Mouse (Mus musculus) embryonic facial prominence, embryonic 11.5 days (tissue): ENCODE data around the gene Btg1-ps2. TPM values are rescaled to one million over a fixed set of nuclear protein-coding genes. Genes with fewer than 3 reads are reported as not detected.
A peak's percentile ranks its signal among the peaks of the same experiment; 100 is the strongest.
"Not testable (repeated sequence)": the region's sequence is repeated elsewhere in the genome, so short reads cannot be mapped to it uniquely, and the experiment has no call there.

Experiments
- ATAC-seq: fragments of 200-750 bp; cut with Nextera tagmentation; replicated peaks from 2 replicates; pipeline ENCODE4 v1.8.0; 2017; ENCODE audit warnings: low read depth; ENCODE audit not compliant: insufficient number of reproducible peaks, low FRiP score, low TSS enrichment
- DNase-seq: peaks from one replicate; pipeline ENCODE4 v3.0.0-alpha.2; 2015; ENCODE audit warnings: low spot score
- H3K27ac ChIP-seq: fragments of 300-500 bp; sonication (generic); replicated peaks from 2 replicates; pipeline ENCODE4 v1.5.1; 2014; ENCODE audit warnings: mild to moderate bottlenecking, low read depth, low read length, control low read depth
- H3K27me3 ChIP-seq: fragments of 300-500 bp; sonication (generic); 2 replicates; pipeline ENCODE4 v1.6.1; 2014; ENCODE audit warnings: mild to moderate bottlenecking, low read length, moderate library complexity, mixed read lengths; ENCODE audit not compliant: control insufficient read depth, insufficient read depth
- H3K36me3 ChIP-seq: fragments of 300-500 bp; sonication (generic); replicated peaks from 2 replicates; pipeline ENCODE4 v1.6.1; 2014; ENCODE audit warnings: low read depth, mild to moderate bottlenecking, low read length, moderate library complexity, mixed read lengths; ENCODE audit not compliant: control insufficient read depth, insufficient read depth
- H3K4me1 ChIP-seq: fragments of 300-500 bp; sonication (generic); 2 replicates; pipeline ENCODE4 v1.6.1; 2014; ENCODE audit warnings: low read length, mixed read lengths; ENCODE audit not compliant: control insufficient read depth, insufficient read depth
- H3K4me2 ChIP-seq: fragments of 300-500 bp; sonication (generic); 2 replicates; pipeline ENCODE4 v1.6.1; 2014; ENCODE audit warnings: low read depth, mild to moderate bottlenecking, control low read depth, low read length, moderate library complexity
- H3K4me3 ChIP-seq: fragments of 300-500 bp; sonication (generic); 2 replicates; pipeline ENCODE4 v1.5.1; 2014; ENCODE audit warnings: low read depth, low read length, control low read depth
- H3K9ac ChIP-seq: fragments of 300-500 bp; sonication (generic); replicated peaks from 2 replicates; pipeline ENCODE4 v1.6.1; 2014; ENCODE audit warnings: mild to moderate bottlenecking, control low read depth, low read length
- H3K9me3 ChIP-seq: fragments of 300-500 bp; sonication (generic); replicated peaks from 2 replicates; pipeline ENCODE4 v1.6.1; 2016; ENCODE audit warnings: mild to moderate bottlenecking, low read length, inconsistent platforms, mixed read lengths; ENCODE audit not compliant: control insufficient read depth
- WGBS: fragments of 180-500 bp; shearing (Covaris S2); extraction: QIAGEN DNeasy Blood & Tissue Kit; methylation state at CpG from one replicate; pipeline ENCODE4 v1.1.7; 2014; 5-methylcytosine and 5-hydroxymethylcytosine counted together
- polyA plus RNA-seq: library from polyadenylated mRNA; unstranded; fragments of >200 nt; fragmentation: Nextera tagmentation; extraction: Ambion mirVana; gene quantifications from 2 replicates; pipeline ENCODE4 v1.2.1, GENCODE M21; 2014

Gene Btg1-ps2
- polyA plus RNA-seq, result not detected in 2 replicates

DNA sequence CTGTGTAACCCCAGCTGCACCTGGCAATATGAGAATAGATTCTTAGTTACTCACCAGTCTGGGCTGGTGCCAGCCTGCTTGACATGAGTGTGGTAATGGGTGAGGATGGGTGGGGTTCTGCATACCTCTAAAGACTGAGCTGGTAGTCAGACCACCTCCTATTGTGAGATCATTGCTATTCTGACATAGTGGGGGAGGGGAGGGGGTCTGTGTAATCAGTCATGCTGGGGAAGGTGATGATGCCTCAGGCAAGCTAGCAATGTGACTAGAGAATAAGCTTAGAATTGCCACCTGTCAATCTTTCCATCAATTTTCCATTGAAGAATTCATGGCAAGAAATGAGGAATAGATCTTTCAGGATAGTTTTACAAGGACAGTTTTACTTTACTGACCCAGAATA is at the start of gene Btg1-ps2:
Btg1-ps2 (minus strand) TSS at position 101 of the 400 bp plus-strand sequence.
- H3K4me2 ChIP-seq, ATAC-seq, H3K4me1 ChIP-seq, H3K36me3 ChIP-seq, H3K9ac ChIP-seq, H3K27me3 ChIP-seq, H3K27ac ChIP-seq, DNase-seq, H3K9me3 ChIP-seq, H3K4me3 ChIP-seq: not testable (repeated sequence)

DNA sequence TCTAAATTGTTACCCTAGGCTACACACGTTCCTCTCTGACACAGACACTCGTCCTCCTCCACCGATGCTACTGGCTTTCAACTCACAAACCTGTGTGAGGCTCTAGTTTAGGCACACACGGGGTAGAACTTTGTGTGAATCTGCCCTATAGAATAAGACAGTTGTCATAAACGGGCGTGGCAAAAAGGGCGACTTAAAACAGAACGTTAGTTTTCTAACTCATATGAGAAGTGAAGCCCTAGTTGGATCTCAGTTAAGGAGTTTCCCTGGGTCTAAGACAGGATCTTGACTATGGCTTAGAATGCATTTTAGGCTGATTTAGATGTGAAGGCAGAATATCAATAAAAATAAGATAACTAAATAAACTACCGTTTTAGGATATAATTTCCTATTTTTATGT is 42.1 kb upstream of the Btg1-ps2 start, which contains the start of gene Rhox11:
Rhox11 (minus strand) TSS at position 101 of the 400 bp plus-strand sequence.
- Histone ChIP-seq H3K4me2 (no peak within 1 kb of the TSS), H3K27ac (no peak within 1 kb of the TSS), H3K9me3 (no peaks in the 10 kb centered on the region), H3K27me3 (no peaks in the 10 kb centered on the region), H3K4me1 (no peaks in the 10 kb centered on the region), H3K36me3 (no peaks in the 10 kb centered on the region), H3K4me3 (no peak within 1 kb of the TSS), H3K9ac (no peak within 1 kb of the TSS)
- DNase-seq (no peak), ATAC-seq (no peak)
- 87% methylated on average over 9 of the region's 9 CpGs for WGBS

DNA sequence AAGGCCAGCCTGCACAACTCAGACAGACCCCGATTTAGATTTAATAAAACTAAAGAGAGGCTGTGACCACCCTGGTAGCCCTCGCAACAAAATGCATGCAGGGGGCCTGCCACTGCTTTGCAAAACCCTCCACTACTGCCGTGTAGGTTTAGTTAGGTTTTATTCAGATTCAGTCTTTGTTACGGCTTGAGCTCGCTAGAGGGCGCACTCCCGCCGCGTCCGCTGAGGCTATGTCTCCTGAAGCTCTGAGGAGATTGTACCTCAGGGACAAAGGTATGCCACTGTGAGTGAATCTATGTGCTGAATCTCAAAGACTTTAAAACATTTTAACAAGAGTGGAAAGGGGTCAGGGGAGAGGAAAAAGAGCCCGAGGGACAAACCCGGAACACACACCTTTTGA is 41.3 kb upstream of the Btg1-ps2 start:
- no peaks in the 10 kb centered on the region for H3K36me3 ChIP-seq
- no peak for ATAC-seq

DNA sequence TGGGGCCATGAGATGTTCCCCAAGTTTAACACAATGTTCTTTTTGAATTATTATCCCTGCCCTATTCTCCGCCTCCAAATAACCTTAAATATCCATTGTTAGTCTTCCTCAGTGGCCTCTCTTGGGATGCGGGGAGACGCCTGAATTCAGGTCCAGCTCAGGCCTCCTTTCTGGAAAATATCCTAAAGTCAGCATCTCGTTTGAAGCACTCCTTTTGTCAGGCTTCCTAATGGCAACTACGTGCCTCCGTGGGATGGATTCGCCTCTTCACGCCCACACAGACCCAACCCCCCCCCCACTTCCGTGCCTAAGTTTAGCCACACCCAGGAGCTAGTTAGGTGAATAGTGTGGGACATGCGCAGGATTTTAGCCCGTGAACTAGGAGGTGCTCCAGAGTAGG is 23.3 kb upstream of the Btg1-ps2 start, which contains the start of gene Rhox10:
Rhox10 (plus strand) TSS at position 301 of the 400 bp plus-strand sequence.
- Histone ChIP-seq H3K4me3 (no peak within 1 kb of the TSS), H3K4me2 (no peak within 1 kb of the TSS), H3K27me3 (no peaks in the 10 kb centered on the region), H3K4me1 (no peaks in the 10 kb centered on the region), H3K36me3 (no peaks in the 10 kb centered on the region), H3K9ac (no peak within 1 kb of the TSS), H3K9me3 (no peaks in the 10 kb centered on the region), H3K27ac (no peak within 1 kb of the TSS)
- no peak for ATAC-seq
- DNase-seq, result no peak
- 91% methylated on average over 11 of the region's 11 CpGs for WGBS

More for the DNA sequence above, 41.3 kb upstream of the Btg1-ps2 start:
- Histone ChIP-seq H3K9me3 (no peaks in the 10 kb centered on the region), H3K27me3 (no peaks in the 10 kb centered on the region), H3K9ac (no peak overlapping the region), H3K4me1 (no peaks in the 10 kb centered on the region), H3K4me2 (no peak overlapping the region), H3K4me3 (no peak overlapping the region), H3K27ac (no peak overlapping the region)
- WGBS, result 21% methylated on average over 12 of the region's 12 CpGs
- peak; percentile 57 for DNase-seq

DNA sequence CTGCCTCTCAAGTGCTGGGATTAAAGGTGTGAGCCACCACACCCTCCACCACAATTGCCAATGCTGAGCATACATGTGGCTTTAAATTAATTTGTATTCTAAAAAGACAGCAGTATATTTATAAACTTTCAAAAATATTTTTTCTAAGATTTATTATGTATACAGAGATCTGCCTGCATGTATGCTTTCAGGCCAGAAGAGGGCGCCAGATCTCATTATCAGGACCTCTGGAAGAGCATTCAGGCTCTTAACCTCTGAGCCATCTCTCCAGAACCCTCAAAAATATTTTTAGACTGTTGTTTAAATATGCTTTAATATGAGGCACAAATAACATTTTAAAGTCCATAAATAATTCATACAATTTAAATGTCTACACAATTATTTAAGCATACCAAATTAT is 18.6 kb upstream of the Btg1-ps2 start:
- Histone ChIP-seq H3K9ac (no peak overlapping the region), H3K27me3 (no peaks in the 10 kb centered on the region), H3K27ac (no peak overlapping the region), H3K9me3 (no peaks in the 10 kb centered on the region), H3K4me3 (no peak overlapping the region), H3K4me2 (no peak overlapping the region), H3K4me1 (no peaks in the 10 kb centered on the region), H3K36me3 (no peaks in the 10 kb centered on the region)
- no peak for ATAC-seq
- DNase-seq, result peak; percentile 31
- WGBS, result 3% methylated on average over 1 of the region's 1 CpGs

DNA sequence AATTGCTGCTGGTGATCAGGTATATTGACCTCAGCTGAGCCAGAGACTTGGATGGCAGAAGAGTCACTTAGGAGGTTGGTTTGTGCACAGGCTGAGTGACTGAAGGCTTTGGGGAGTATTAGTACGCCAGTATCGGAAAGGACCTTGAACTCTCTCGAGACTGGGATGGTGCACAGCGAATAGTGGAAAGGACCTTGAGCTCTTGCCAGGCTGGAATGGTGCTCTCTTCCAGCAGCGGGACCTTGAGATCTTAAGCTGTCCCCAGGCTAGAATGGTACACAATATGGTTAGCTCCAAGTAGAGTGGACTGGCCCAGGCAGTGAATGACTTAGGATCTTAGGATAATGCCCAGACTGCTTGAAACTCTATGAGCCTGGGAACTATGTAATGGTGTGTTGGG is 3.2 kb downstream of the Btg1-ps2 start:
- 90% methylated on average over 5 of the region's 5 CpGs for WGBS
- no peak for ATAC-seq
- H3K9ac ChIP-seq, result no peak overlapping the region
- H3K9me3 ChIP-seq, result no peaks in the 10 kb centered on the region
- no peak overlapping the region for H3K4me3 ChIP-seq
- H3K27ac ChIP-seq, result no peak overlapping the region
- no peak for DNase-seq
- no peaks in the 10 kb centered on the region for H3K36me3 ChIP-seq
- H3K27me3 ChIP-seq, result no peaks in the 10 kb centered on the region
- H3K4me1 ChIP-seq, result no peaks in the 10 kb centered on the region
- H3K4me2 ChIP-seq, result no peak overlapping the region

DNA sequence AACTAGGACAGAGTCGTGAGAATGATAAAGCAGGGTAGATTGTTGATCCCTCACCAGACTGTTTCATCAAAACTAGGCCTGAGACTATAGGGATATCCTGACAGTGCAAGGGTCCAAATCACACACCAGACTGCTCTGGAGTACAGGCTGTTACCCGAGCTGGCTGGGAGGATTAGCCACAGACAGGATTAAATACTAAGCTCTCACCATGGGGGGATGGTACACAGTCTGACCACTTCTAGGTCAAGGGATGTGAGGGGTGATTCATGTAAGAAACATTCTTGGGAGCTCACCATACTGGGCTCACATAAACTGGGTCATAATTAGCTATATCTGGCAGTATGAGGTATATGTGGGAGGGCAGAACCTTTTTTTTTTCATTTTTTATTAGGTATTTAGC is 9.1 kb downstream of the Btg1-ps2 start:
- DNase-seq, result no peak
- Histone ChIP-seq H3K27me3 (no peaks in the 10 kb centered on the region), H3K4me1 (no peaks in the 10 kb centered on the region), H3K9me3 (no peaks in the 10 kb centered on the region), H3K36me3 (no peaks in the 10 kb centered on the region), H3K9ac (no peak overlapping the region), H3K27ac (no peak overlapping the region), H3K4me2 (no peak overlapping the region), H3K4me3 (no peak overlapping the region)
- ATAC-seq, result no peak
- WGBS, result 62% methylated on average over 2 of the region's 2 CpGs

DNA sequence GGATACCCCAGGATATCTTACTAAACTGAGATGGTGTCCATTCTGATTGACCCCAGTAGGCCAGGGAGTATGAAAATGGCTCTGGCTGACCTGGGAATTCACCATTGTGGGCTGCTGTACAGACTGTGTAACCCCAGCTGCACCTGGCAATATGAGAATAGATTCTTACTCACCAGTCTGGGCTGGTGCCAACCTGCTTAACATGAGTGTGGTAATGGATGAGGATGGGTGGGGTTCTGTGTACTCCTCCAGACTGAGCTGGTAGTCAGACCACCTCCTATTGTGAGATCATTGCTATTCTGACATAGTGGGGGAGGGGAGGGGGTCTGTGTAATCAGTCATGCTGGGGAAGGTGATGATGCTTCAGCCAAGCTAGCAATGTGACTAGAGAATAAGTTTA is 24.3 kb downstream of the Btg1-ps2 start, which contains the start of gene Btg1-ps1:
Btg1-ps1 (minus strand) TSS at position 219 of the 400 bp plus-strand sequence.
- not testable (repeated sequence) for ATAC-seq, H3K27me3 ChIP-seq, H3K36me3 ChIP-seq, DNase-seq, H3K9ac ChIP-seq, H3K4me3 ChIP-seq, H3K4me1 ChIP-seq, H3K27ac ChIP-seq, H3K4me2 ChIP-seq, H3K9me3 ChIP-seq
